Mouse (Mus musculus) stomach, embryonic 14.5 days (tissue): ENCODE data around the gene Ccne1. TPM values are rescaled to one million over a fixed set of nuclear protein-coding genes. Genes with fewer than 3 reads are reported as not detected.

Experiments used
- ATAC-seq: fragments of 200-750 bp; cut with Nextera tagmentation; 2 replicates; pipeline ENCODE4 v1.8.0; 2017; ENCODE audit warnings: low read depth, moderate TSS enrichment; ENCODE audit not compliant: insufficient number of reproducible peaks, insufficient read depth, low FRiP score
- H3K27ac ChIP-seq: fragments of 300-500 bp; sonication (generic); 2 replicates; pipeline ENCODE4 v1.5.1; 2014; ENCODE audit warnings: mild to moderate bottlenecking, low read length, moderate library complexity, mixed read lengths
- H3K27me3 ChIP-seq: fragments of 300-500 bp; sonication (generic); 2 replicates; pipeline ENCODE4 v1.6.1; 2014; ENCODE audit warnings: low read length, control low read depth, mixed read lengths; ENCODE audit not compliant: control insufficient read depth, insufficient read depth
- H3K36me3 ChIP-seq: fragments of 300-500 bp; sonication (generic); 2 replicates; pipeline ENCODE4 v1.6.1; 2014; ENCODE audit warnings: mild to moderate bottlenecking, control low read depth, low read length, moderate library complexity, mixed read lengths; ENCODE audit not compliant: control insufficient read depth, insufficient read depth
- H3K4me1 ChIP-seq: fragments of 300-500 bp; sonication (generic); 2 replicates; pipeline ENCODE4 v1.6.1; 2014; ENCODE audit warnings: low read length, control low read depth, mixed read lengths; ENCODE audit not compliant: control insufficient read depth, insufficient read depth
- H3K4me2 ChIP-seq: fragments of 300-500 bp; sonication (generic); replicated peaks from 2 replicates; pipeline ENCODE4 v1.6.1; 2014; ENCODE audit warnings: low read depth, low read length, control low read depth
- H3K4me3 ChIP-seq: fragments of 300-500 bp; sonication (generic); 2 replicates; pipeline ENCODE4 v1.5.1; 2014; ENCODE audit warnings: low read depth, low read length, control low read depth
- H3K9ac ChIP-seq: fragments of 300-500 bp; sonication (generic); replicated peaks from 2 replicates; pipeline ENCODE4 v1.6.1; 2014; ENCODE audit warnings: low read depth, mild to moderate bottlenecking, control low read depth, low read length, moderate library complexity, mixed read lengths
- H3K9me3 ChIP-seq: fragments of 300-500 bp; sonication (generic); 2 replicates; pipeline ENCODE4 v1.6.1; 2016; ENCODE audit warnings: low read depth, low read length, control low read depth; ENCODE audit not compliant: control insufficient read depth
- WGBS: fragments of 180-500 bp; shearing (Covaris S2); extraction: QIAGEN DNeasy Blood & Tissue Kit; methylation state at CpG from one replicate; pipeline ENCODE4 v1.1.7; 2014; 5-methylcytosine and 5-hydroxymethylcytosine counted together
- polyA plus RNA-seq: library from polyadenylated mRNA; unstranded; fragments of >200 nt; fragmentation: Nextera tagmentation; extraction: Ambion mirVana; gene quantifications from 2 replicates; pipeline ENCODE4 v1.2.1, GENCODE M21; 2014

Gene Ccne1
- polyA plus RNA-seq, 1 experiment from 2014 or later = 74.8 TPM

DNA sequence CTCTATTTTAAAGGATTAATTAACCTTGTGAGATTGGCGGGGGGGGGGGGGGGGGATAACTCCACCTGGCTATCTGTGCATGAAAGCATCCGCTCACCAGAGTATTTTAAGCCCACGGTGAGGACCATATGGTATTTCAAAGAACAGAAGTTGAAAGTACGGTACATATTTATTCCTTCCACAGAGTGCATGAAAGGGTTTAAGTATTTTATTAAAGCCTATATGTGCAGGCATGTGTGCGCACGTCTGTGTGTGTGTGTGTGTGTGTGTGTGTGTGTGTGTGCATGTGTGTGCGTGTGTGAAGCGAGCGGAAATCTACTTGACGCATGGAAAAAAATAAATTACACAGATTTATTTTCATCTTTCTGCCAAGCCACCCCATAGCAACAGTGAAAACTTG, 32.4 kb downstream of the Ccne1 start:
- H3K27ac ChIP-seq = no peak overlapping the region
- no peak overlapping the region for H3K4me2 ChIP-seq
- H3K9me3 ChIP-seq = no peaks in the 10 kb centered on the region
- 44% methylated on average over 10 of the region's 10 CpGs for whole genome bisulfite sequencing
- H3K27me3 ChIP-seq = no peaks in the 10 kb centered on the region
- no peaks in the 10 kb centered on the region for H3K36me3 ChIP-seq
- no peak overlapping the region for H3K9ac ChIP-seq
- no peaks in the 10 kb centered on the region for H3K4me1 ChIP-seq
- ATAC-seq = no peak
- H3K4me3 ChIP-seq = no peak overlapping the region

DNA sequence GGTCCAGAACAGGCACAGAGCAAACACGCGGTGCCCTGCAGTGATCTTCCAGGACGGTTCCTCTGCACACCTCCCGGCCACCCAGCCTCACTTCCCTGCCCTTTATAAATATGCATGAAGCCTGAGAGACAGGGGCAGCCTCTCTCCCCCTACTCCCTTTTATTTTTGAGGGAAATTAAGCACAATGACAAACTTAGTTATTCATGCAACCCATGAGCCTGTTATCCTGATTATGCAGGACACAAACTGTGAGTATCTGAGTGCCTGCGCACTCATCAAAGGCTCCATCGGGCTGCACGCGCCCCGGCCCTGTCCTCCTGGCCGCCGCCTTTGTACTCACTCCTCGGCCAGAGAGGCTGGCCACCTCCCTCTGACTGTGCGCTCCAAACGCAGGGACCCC, 32.8 kb downstream of the Ccne1 start:
- H3K4me2 ChIP-seq = no peak overlapping the region
- WGBS = 6% methylated on average over 14 of the region's 14 CpGs
- no peaks in the 10 kb centered on the region for H3K36me3 ChIP-seq
- no peaks in the 10 kb centered on the region for H3K4me1 ChIP-seq
- H3K27ac ChIP-seq = no peak overlapping the region
- H3K27me3 ChIP-seq = no peaks in the 10 kb centered on the region
- H3K9ac ChIP-seq = no peak overlapping the region
- no peaks in the 10 kb centered on the region for H3K9me3 ChIP-seq
- ATAC-seq = no peak
- H3K4me3 ChIP-seq = no peak overlapping the region

DNA sequence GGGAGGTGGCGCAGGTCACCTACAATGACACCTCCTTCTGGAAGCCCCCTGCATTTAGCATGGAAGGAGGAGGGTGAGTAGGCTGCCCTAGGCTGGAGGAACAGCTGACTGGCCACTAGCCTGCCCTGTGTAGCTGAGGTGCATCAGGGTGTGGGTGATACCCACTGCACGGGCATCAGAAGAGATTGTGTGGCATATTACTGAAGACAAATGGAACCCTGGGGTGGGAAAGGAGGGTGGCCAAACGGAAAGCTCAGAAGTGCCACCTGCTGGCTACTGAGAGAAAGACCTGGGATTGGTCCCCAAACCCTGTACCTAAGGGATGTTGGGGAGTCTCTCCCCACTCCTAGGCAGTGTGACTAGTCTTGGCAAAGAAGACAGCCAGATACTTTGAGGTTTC, 33.6 kb downstream of the Ccne1 start:
- H3K4me1 ChIP-seq = no peaks in the 10 kb centered on the region
- H3K9me3 ChIP-seq = no peaks in the 10 kb centered on the region
- H3K9ac ChIP-seq = no peak overlapping the region
- 0 out of 2 replicates have a peak, but pooled peaks have one; percentile 28 for ATAC-seq
- no peak overlapping the region for H3K27ac ChIP-seq
- H3K36me3 ChIP-seq = no peaks in the 10 kb centered on the region
- no peak overlapping the region for H3K4me3 ChIP-seq
- 27% methylated on average over 3 of the region's 3 CpGs for WGBS
- no peaks in the 10 kb centered on the region for H3K27me3 ChIP-seq
- no peak overlapping the region for H3K4me2 ChIP-seq

DNA sequence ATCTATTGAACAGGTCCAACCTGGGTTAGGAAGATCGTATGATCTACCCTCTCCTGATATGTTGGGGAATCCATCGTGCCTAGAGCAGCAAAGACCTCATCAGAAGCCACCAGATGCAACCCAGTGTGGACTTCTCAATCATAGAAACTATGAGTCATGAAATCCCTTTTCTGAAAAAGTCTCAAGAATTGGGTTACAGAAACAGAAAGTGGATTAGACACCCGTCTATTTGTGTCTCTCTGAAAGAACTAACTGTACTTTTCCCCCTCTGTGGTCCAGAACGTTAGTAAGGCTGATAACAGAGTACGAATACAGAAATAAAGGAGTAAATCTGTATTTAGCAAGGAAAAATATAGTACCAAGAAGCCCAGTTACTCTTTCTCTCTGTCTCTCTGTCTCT, 36.3 kb downstream of the Ccne1 start:
- 75% methylated on average over 5 of the region's 5 CpGs for WGBS
- Histone ChIP-seq H3K9me3 (no peaks in the 10 kb centered on the region), H3K36me3 (no peaks in the 10 kb centered on the region), H3K27me3 (no peaks in the 10 kb centered on the region), H3K4me2 (no peak overlapping the region), H3K9ac (no peak overlapping the region), H3K27ac (no peak overlapping the region), H3K4me1 (no peaks in the 10 kb centered on the region), H3K4me3 (no peak overlapping the region)
- no peak for ATAC-seq

DNA sequence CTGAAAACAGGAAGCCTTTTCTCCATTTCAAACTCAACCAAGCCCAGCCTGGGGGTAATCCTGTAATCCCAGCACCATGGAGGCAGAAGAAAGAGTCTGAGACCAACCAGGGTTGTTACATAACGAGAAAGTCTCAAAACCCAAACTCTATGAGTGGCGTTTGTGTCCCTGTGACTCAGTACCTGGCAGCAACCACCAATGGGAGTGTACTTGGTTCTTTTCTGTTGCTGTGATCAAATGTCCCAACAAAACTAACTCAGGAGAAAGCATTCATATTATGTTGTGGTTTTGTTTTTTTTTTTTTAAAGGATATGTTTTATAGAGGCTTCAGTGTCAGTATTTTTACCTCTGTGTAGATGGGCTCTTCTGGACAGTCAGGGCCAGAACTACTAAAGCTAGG, 36.7 kb downstream of the Ccne1 start:
- Histone ChIP-seq H3K9me3 (no peaks in the 10 kb centered on the region), H3K4me1 (no peaks in the 10 kb centered on the region), H3K9ac (no peak overlapping the region), H3K36me3 (no peaks in the 10 kb centered on the region), H3K27me3 (no peaks in the 10 kb centered on the region), H3K4me3 (no peak overlapping the region), H3K27ac (no peak overlapping the region), H3K4me2 (no peak overlapping the region)
- ATAC-seq = no peak
- 57% methylated on average over 2 of the region's 2 CpGs for WGBS

DNA sequence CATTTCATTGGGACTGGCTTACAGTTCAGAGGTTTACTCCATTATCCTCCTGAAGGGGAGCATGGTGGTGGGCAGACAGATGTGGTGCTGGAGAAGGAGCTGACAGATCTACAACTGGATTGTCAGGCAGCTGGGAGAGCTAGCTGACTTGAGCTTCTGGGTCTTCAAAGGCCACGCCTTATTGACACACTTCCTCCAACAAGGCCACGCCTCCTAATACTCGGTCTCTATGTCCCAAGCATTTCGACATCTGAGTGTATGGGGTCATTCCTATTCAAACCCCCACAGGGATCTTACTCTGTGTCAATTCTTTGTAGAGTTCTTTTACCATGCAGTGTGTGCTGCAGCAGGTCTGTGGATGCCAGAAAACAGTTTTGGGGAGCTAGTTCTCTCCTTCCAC, 42.9 kb downstream of the Ccne1 start:
- no peaks in the 10 kb centered on the region for H3K4me1 ChIP-seq
- H3K27ac ChIP-seq = no peak overlapping the region
- WGBS = 54% methylated on average over 4 of the region's 4 CpGs
- no peaks in the 10 kb centered on the region for H3K36me3 ChIP-seq
- no peak overlapping the region for H3K9ac ChIP-seq
- no peak overlapping the region for H3K4me2 ChIP-seq
- no peaks in the 10 kb centered on the region for H3K27me3 ChIP-seq
- no peaks in the 10 kb centered on the region for H3K9me3 ChIP-seq
- H3K4me3 ChIP-seq = no peak overlapping the region
- no peak for ATAC-seq

DNA sequence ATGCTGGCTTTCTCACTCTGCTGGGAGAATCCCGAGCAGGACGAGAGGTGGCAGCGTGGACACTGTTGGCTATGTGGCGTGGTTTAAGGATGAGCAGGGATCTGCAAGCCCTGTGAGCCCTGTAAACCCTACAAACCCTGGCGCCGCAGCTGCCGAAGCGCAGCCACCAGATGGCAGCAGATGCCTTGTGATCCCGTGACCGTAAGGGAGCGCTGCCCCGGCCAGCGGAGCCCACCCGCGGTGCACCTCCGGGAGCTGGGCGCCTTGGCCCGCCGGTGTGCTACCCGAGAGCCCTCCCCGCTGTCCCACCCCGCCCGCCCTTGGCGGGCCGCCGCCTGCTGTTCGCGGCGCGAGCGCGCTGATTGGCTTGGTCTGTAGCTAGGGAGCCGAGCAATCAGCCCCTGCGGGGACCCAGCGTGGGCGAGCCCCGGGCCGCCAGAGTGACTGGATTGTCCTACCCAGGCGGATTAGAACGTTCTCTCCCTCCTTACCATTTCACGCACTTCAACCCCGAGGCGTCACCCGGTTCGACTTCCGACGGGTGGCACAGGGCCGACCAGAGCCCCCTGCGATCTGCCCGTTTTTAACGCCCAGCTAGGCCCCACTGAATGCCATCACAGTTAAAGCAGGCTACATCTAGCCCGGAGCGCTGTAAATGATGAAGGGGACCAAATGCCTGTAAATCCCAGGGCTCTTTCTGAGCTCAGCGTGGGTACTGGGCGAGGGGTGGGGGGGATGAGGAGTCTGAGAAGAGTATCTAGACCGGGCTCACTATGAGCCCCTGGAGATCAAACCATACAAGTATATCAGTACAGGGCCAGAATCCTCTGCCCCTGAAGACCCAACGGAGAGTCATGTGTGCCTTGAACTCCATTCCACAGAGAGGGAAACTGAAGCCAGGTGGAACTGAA, 46.0 kb downstream of the Ccne1 start:
- WGBS = 1% methylated on average over 57 of the region's 57 CpGs
- H3K4me2 ChIP-seq = peak overlapping the region; percentile 59
- H3K9me3 ChIP-seq = no peaks in the 10 kb centered on the region
- no peaks in the 10 kb centered on the region for H3K27me3 ChIP-seq
- H3K4me1 ChIP-seq = no peaks in the 10 kb centered on the region
- H3K4me3 ChIP-seq = peak overlapping the region; percentile 42
- no peaks in the 10 kb centered on the region for H3K36me3 ChIP-seq
- peak overlapping the region; percentile 39 for H3K9ac ChIP-seq
- H3K27ac ChIP-seq = peak overlapping the region; percentile 30; the same call in 1 of the 2 replicates
- peak; percentile 91 for ATAC-seq

DNA sequence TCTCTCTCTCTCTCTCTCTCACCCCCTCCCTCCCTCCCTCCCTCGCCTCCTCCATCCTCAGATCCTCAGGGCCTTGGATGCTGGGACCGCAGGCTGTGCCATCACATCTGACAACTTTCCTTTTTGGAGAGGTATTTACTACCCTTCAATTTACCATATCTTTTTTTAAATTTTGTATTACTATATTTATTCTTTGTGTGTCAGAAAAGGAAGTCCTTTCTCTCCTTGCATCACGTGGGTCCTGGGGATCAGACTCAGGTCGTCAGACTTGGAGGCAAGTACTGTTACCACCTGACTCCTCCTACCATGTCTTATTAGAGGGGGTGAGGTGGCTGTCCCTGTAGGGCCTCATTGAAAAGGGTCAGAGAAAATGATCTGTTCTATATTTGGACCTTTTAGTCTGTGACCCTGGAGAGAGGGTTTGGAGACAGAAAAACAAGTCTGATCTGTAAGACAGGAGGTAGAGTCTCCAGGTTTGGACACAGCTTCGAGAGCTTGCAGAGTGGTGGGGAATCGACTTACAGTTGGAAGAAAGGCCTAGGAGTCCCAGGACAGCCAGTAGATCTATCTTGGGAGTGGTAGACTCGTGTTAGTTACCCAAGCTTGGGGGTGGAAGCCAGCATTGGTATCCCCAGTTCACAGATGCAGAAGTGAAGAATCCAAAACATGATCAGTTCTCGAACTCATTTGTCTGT, 47.6 kb downstream of the Ccne1 start:
- Histone ChIP-seq H3K27me3 (no peaks in the 10 kb centered on the region), H3K27ac (no peak overlapping the region), H3K9ac (no peak overlapping the region), H3K4me2 (no peak overlapping the region), H3K36me3 (no peaks in the 10 kb centered on the region), H3K4me3 (no peak overlapping the region), H3K4me1 (no peaks in the 10 kb centered on the region), H3K9me3 (no peaks in the 10 kb centered on the region)
- 73% methylated on average over 8 of the region's 8 CpGs for WGBS
- no peak for ATAC-seq
